Mouse (Mus musculus): ENCODE results near the gene Wdr48. TPM values are rescaled to one million over a fixed set of nuclear protein-coding genes. Genes with fewer than 3 reads are reported as not detected.

Wdr48 gene
- total RNA-seq, 2 experiments from 2014 or later, result 61.7 to 66.8 TPM

DNA sequence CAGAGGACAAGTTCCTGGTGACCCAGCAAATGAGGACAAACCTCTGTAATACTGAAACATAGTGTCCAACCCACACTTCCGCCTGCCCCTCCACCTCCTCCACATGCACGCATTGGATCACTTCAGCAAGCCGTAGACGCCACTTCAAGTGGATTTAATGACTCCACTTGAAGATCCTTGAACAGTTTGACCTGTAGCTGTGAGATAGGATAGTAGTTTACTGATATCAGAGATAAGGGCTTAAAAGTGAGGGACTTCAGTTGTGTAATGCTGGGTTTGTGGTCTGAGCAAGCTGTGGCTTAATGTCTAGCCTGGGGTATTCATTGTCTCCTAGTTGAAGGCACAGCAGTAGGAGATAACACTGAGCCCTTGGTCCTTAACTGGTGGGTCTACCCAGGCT is 28.8 kb downstream of the Wdr48 start:
- DNase-seq (ENCODE audit: low spot score in 2 of 2), result no peak

DNA sequence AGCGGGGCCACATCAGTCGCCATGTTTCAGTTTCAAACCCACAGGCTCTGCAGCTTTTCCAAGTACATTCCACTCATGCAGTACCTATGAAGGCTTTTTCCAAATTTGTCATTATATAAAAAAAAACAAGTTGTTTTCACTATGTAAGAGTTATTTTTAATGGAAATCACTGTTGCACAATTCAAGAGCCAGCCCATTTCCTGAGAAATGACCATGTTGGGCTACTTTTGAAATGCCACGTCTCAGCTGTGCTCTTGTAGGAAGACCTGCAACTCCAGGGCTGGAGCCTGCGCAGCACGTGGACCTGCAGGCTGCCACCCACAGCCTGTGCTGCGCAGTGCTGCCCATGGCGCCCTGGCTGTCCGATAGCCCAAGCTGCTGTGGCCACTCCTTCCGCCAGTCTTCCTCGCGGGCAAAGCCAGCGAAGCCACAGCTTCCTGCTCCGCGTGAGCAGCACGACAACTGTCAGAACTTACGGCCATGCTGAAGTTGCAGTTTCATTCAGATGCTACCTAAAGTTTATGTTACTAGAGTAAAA is 30.5 kb downstream of the Wdr48 start:
- no peak for DNase-seq (ENCODE audit: low spot score in 2 of 2)

DNA sequence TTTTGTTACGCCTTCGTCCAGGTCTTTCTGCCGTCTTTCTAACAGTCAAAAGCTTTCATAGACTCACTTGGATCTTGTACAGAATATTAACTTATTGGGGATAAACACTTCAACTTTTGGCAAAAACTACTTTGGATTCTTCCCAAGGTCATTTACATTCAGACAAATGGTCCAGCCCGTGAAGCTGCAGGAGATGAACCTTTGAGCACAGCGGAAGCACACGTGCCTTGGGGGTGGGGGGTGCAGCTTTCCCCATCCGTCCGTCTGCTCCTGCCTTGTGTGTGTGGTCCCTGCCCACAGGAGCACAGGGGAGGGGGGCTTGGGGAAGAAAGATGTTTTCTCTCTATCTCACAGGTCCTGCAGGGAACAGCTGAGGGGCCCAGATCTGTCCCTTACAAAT is 31.1 kb downstream of the Wdr48 start:
- DNase-seq (ENCODE audit: low spot score in 2 of 2), result no peak

DNA sequence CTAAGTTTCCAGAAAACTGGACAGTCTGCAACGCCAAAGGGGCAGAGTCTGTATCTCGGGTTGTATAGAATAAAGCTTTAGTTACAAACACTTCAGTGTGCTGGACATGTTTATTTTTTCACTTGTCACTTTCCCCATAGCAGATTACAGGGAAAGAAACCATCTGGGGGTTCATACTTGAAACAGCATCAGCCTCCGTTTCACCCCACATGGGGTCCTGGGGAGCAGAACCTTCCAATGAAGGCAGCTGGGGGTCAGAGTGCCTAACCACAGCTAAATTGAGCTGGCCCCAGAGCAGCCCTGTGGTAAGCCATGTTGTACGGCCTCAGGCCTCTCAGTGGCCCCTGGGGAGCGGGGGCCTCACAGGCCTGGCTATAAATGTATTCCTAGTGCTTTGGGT is 31.8 kb downstream of the Wdr48 start:
- no peak for DNase-seq (ENCODE audit: low spot score in 2 of 2)

DNA sequence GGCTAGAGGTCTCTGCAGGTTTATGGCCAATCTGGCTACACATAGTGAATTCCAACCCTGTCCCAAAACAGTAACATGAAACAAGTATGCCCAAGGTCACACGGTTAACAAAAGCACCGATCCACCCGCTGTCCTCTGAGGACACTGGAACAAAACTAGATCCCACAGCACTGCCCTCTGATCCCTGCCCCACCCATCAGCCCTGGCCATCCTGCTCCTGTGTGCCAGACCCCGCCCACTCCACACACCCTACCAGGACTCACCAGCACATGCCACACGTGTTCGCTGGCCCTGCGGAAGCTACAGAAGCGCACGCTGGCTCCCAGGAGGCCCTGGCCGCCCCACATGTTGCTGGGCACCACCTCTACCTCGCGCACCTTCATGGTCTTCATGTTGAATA is 37.7 kb downstream of the Wdr48 start:
- DNase-seq (ENCODE audit: low spot score in 2 of 2), result no peak

DNA sequence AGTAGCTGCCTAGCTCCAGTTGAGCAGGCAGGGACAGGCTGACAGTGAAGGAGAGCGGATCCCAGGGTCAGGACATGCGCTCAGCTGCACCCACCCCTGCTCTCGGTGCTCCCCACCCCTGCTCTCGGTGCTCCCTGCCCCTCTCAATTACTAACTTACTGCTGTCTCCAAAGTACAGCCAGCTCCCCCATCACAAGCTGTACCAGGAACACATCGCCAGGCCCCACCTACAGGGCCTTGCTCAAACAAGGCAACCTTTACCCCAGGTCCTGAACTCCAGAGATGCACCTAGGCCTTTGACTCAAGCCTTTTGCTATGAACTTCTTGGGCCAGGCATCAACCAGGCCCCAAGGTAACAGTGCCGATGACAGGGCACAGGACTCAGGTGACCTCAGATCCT is 39.0 kb downstream of the Wdr48 start:
- DNase-seq (ENCODE audit: low spot score in 2 of 2), result no peak

DNA sequence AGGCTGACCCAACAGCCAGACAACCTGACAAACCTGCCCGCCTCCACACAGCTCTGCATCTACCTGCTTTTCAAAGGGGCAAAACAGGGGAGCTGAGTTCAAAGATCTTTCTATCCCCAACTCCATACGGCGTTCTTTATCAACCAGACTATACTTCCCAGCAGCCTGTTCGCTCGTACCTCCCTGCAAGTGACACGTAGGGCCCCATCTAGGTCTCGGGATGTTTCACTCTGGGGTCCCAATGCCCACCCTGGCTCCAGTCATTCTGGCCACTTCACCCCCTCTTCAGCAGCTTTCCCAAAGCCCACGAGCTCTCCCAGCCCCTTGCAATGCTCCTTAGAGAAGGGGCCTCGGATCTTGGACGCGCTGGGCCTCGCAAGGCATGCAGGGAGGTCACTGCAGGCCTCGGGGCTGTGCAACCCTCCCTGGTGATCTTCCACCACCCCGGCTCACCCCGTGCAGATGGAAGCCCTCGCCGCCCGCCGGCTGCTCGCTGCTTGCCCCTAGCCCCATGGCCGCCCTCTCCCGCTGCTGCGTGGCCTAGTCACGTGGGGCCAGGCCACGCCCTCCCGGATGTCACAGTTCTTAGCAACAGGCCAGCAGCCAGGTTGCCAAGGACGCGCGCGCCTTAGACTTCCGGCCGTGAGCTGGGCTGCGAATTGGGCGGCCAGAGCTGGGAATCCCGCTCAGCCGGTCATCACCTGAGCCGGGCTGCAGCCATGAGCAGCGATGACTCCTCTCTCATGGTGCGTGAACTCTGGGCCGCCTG is 42.5 kb downstream of the Wdr48 start, which contains the start of the genes Gorasp1 and Ttc21a:
Gene Gorasp1 (minus strand): TSS at position 561 of the 769 bp plus-strand sequence.
Gene Ttc21a (plus strand): TSS at position 602 of the 769 bp plus-strand sequence.
- DNase-seq (ENCODE audit: low spot score in 2 of 2), result peak; percentile 96 to 98

DNA sequence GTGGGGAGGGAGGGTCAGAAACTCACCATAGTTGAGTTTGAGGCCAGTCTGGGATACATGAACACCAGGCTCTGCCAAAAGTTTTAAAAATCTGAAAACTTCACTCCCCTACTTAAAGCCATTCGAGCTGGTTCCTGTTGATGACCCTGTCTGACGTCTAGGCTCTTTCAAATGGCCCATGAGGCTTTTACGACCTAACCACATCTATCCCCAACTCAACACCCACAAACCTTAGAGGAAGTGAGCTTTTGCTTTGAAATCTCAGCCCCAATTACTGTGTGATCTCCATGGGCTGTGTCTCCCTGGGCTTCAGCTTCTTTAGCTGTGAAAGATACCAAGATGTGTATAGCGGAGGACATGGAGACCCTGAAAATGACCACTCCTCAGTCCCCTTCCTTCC is 43.8 kb downstream of the Wdr48 start:
- DNase-seq (ENCODE audit: low spot score in 2 of 2), result no peak

DNA sequence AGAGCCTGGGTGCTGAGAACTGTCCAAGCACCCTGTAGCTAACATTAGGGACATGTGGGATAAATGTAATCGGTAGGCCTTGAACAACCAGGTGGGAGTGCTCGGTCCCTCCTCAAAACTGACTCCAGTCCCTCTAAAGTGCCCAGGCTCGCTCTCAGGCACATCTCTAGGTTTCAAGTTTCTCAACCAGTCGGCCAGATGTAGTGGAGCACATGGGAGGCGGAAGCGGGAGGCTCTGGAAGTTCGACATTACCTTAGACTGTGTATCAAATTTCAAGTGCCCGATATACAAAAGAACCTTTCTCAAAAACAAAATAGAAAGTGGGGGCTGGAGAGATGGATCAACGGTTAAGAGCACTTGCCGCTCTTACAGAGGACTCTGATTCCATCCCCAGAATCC is 45.0 kb downstream of the Wdr48 start:
- no peak for DNase-seq (ENCODE audit: low spot score in 2 of 2)

DNA sequence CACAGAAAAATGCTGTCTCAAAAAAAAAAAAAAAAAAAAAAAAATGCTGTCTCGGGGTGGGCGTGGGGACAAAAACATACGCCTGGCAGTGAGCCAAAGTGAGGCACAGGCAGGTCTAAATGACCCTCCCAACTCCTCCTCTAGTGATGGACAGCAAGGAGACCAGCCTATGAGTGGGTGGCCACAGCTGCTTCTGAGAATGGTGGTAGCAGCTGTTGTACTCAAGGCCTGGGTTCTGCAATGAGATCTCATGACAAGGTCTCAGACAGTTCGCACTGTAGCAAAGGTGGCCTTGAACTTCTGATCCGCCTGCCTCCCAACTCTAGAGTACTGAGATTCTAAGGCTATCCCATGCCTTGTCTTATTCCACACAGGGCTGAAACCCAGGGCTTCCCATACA is 46.7 kb downstream of the Wdr48 start:
- no peak for DNase-seq (ENCODE audit: low spot score in 2 of 2)

DNA sequence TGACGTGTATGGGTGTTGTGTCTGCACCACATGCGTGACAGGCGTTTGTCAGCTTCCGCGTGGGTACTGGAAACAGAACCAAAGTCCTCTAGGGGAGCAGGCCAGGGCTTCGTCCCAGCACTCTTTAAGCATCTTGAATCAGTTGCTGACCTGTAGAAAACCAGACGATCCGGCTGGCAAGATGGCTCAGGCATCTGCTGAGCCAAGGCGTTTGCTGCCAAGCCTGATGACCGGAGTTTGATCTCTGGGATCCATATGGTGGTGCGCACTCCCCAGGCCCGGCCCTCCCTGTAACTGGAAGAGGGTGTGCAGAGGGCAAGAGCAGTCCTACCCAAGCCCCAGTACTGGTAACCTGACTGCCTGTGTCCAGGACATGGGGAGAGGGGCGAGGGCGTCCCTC is 47.2 kb downstream of the Wdr48 start:
- DNase-seq (ENCODE audit: low spot score in 2 of 2), result no peak

DNA sequence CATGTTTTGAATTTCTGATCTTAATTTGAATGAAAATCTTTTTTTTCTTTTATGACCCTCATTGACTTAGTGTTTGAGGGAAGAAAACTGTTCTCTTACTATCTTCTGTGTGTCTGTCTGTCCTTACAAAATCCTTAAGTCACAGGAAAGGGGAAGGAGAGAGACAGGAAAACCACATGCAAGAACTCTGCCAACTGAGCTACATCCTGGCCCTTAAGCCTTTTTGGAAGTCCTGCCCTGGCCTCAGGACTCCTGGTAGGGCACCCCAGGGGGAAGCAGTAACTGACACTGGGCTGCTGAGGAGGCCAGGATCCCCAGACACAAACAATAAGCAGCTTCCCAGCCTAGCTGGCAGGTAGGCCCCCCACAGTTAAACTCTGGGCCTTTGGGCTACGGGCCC is 48.6 kb downstream of the Wdr48 start:
- DNase-seq (ENCODE audit: low spot score in 2 of 2), result no peak

DNA sequence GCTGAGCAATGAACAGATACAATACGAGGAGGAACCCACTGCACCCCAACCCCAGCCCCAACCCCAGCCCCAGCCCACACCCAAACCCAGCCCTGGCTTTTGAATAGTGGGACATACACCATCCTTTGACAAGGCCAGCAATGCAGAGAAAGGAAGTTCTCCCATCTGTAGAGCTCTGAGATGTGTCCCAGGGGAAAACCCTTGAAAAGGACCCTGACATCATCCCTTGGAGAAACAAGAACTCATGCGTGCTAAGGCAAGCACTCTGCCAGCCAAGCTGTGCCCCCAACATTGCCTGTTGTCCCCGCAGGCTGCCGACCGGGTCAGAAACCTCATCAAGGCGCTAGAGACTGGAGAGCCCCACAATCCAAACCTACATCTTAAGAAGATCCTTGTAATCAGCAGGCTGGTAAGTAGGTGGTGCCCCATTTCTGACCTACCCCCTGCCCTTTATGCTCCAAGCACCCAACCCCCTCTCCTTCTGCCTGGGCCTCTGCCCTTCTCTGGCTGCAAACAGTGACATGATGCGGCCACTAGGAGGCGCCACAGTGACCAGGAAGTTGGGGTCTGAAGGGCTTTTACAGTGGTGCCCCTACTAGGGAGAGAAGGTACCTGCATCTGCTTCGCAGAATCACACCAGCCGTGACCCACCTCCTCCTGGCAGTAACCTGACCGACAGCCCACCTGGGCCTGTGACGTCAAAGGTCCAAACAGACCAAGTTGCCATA is 50.7 kb downstream of the Wdr48 start:
- DNase-seq (ENCODE audit: low spot score in 2 of 2), result no peak

DNA sequence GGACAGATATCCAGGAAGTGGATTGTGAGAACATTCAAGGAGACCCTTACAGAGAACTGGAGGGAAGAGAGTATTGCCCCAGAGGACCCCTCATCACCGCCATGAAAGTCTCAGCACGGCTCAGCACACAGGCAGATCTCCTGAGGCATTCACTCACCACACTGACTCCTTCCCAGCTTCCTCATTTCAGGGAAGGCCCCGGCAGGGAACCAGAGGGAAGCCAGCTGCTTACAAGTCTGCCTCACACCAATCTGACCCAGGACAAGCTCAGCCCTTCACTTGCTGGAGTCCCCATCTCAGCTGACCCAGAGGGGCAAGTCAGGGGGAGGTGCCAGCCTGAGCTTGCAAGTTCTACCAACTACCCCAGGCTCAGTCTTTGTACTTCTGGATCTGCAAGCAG is 54.1 kb downstream of the Wdr48 start:
- no peak for DNase-seq (ENCODE audit: low spot score in 2 of 2)

DNA sequence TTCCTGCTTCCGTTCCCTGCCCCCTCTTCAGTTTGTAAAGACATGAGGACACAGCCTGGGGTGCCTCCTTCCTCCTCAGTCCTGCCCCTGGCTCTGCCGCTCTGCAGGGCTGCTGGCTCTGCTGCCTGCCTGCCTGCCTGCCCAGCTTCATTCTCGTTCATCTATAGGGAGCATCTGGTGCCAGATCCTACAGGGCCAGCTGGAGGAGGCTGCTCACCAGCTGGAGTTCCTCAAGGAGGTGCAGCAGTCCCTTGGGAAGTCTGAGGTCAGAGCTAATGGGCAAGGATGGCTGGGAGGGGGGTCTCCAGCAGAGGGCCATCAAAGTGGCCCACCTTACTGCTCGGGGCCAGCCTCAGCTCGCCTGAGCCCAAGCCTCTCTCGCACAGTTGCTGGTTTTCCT is 55.8 kb downstream of the Wdr48 start:
- DNase-seq (ENCODE audit: low spot score in 2 of 2), result no peak

DNA sequence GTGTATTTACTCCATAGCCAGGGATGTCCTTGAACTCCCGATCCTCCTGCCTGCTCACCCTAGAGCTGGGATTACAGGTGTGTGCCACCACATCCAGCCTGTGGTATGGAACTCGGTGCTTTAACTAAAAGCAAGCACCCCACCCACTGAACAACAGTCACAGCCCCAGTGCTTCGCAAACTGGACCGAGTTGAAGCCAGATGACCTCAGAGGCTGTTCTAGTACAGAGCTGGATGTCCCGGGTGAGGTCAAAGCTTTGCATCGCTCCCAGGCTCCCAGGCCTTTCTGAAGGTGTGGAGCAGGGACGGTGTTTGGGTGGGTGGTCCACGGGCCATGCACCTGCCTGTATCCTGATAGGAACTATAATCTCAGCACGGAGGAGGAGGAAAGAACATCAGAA is 56.7 kb downstream of the Wdr48 start:
- DNase-seq (ENCODE audit: low spot score in 2 of 2), result no peak

DNA sequence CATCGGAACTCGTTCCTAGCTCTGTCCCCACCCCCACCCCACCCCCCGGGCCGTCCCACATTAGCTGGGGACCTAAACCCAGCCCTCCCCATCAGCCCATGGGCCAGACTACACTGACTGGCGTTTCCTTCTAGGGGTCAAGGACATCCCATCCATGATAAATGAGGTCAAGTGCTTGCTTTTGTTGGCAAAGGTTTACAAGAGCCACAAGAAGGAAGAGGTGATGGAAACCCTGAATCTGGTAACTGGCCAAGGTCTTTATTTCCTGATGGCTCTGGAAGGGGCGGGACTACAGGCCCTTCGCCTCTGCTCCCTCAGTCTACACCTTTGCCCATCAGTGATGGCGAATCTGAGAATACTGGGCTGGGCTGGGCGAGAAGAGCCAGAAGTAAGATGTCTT is 64.2 kb downstream of the Wdr48 start:
- DNase-seq (ENCODE audit: low spot score in 2 of 2), result no peak

DNA sequence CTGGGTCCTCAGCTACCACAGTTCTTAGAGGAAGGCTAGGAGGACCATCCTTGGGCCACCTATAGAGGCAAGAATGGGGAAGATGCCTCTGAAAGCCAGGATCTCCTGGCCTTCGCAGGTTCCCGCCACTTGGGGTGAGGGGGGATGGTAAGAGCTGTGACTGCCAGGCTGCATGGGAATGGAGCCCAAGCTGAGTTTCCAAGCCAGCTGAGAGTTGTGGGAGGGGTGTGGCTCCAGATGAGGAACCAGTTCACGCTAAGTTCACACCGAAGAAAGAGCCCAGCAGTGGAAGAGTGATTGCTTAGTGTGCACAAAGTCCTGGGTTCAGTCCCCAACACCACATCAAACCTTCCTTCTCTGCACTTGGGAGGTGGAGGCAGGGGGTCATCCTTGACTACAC is 67.5 kb downstream of the Wdr48 start:
- DNase-seq (ENCODE audit: low spot score in 2 of 2), result no peak

DNA sequence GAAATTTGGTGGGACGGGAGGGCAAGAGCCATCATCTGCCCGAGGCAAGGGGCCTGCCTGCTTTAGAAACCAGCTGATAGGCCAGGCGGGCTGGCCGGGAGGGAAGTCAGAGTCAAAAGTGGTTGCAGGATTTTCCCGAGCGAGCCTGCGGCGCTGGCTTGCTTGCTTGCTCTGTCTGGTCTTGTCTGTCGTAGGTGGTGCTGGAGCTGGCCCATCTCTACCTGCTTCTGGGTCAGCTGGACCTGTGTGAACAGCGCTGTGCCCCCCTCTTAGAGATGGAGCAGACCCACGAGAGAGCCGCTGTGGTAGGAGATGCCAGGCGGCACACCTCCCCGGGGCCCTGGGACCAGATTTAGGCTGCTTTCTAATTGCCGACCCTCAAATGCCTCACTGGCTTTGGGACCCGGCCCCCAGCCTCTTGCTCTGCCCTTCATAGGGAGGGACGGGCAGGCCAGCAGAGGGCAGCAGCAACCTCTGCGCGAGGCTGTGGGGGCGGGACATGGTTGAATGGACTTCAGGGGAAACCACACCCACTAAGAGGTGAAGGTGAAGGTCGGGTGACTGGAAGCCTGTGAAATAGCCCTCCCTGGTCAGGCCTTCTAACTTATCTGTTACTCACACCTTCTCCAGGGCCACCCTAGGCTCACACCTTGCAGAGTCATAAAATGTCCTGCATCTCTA is 68.4 kb downstream of the Wdr48 start:
- DNase-seq (ENCODE audit: low spot score in 2 of 2), result peak; percentile 60

DNA sequence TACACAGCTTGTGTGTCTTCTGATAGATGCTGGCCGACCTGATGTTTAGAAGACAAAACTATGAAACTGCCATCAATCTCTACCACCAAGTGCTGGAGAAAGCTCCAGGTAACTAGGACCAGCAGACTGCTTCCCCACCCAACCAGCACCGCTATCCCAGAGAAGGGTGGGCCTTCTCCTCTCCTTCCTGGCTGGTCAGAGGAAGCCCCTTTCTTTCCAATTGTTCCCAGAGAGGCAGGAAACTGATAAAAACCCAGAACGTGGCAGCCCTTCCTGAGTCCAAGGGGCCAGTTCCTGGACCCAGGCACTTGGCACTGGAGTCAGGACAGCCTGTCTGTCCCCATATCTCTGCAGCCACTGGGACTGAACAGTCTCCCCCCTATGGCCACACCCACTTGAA is 69.5 kb downstream of the Wdr48 start:
- DNase-seq (ENCODE audit: low spot score in 2 of 2), result no peak

DNA sequence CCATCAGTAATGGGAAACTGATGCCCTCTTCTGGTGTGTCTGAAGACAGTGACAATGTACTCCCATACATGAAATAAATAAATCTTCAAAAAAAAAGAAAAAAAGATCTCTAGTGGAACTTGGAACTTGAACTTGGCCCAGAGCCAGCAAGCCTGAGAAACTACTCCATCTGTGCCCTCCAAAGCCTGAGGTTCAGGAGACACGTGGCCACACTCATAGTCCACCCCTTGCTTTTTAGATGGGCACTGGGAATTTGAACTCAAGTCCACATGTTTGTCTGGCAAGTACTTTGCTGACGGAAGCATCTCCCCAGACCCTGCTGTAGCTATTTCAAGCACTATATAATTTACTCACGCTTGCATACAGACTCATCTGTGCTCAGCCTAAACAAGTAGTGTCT is 70.5 kb downstream of the Wdr48 start:
- no peak for DNase-seq (ENCODE audit: low spot score in 2 of 2)

All from layer of hippocampus, postnatal 10 days (tissue).